Mouse (Mus musculus) limb, embryonic 11.5 days (tissue): ENCODE results near the gene Cntn1. TPM values are rescaled to one million over a fixed set of nuclear protein-coding genes. Genes with fewer than 3 reads are reported as not detected.

Experiments used
- ATAC-seq: fragments of 200-750 bp; cut with Nextera tagmentation; 2 replicates; pipeline ENCODE4 v1.8.0; 2017; ENCODE audit warnings: low read depth; ENCODE audit not compliant: insufficient number of reproducible peaks, low FRiP score, low TSS enrichment
- DNase-seq: peaks from one replicate; pipeline ENCODE4 v3.0.0-alpha.2; 2015; ENCODE audit warnings: low spot score
- H3K27ac ChIP-seq: fragments of 300-500 bp; sonication (generic); replicated peaks from 2 replicates; pipeline ENCODE4 v1.5.1; 2014; ENCODE audit warnings: low read depth, mild to moderate bottlenecking, low read length
- H3K27me3 ChIP-seq: fragments of 300-500 bp; sonication (generic); 2 replicates; pipeline ENCODE4 v1.6.1; 2014; ENCODE audit warnings: mild to moderate bottlenecking, low read length, mixed read lengths; ENCODE audit not compliant: control insufficient read depth, insufficient read depth
- H3K36me3 ChIP-seq: fragments of 300-500 bp; sonication (generic); 2 replicates; pipeline ENCODE4 v1.6.1; 2014; ENCODE audit warnings: mild to moderate bottlenecking, low read length, moderate library complexity, mixed read lengths; ENCODE audit not compliant: control insufficient read depth, insufficient read depth
- H3K4me1 ChIP-seq: fragments of 300-500 bp; sonication (generic); 2 replicates; pipeline ENCODE4 v1.6.1; 2014; ENCODE audit warnings: low read length, mixed read lengths; ENCODE audit not compliant: control insufficient read depth, insufficient read depth
- H3K4me2 ChIP-seq: fragments of 300-500 bp; sonication (generic); 2 replicates; pipeline ENCODE4 v1.6.1; 2014; ENCODE audit warnings: low read depth, mild to moderate bottlenecking, moderate library complexity; ENCODE audit not compliant: severe bottlenecking
- H3K4me3 ChIP-seq: fragments of 300-500 bp; sonication (generic); 2 replicates; pipeline ENCODE4 v1.5.1; 2014; ENCODE audit warnings: low read depth, low read length
- H3K9ac ChIP-seq: fragments of 300-500 bp; sonication (generic); 2 replicates; pipeline ENCODE4 v1.6.1; 2014; ENCODE audit warnings: mild to moderate bottlenecking, low read length
- H3K9me3 ChIP-seq: fragments of 300-500 bp; sonication (generic); 2 replicates; pipeline ENCODE4 v1.6.1; 2016; ENCODE audit warnings: low read length; ENCODE audit not compliant: control insufficient read depth
- WGBS: fragments of 180-500 bp; shearing (Covaris S2); extraction: QIAGEN DNeasy Blood & Tissue Kit; methylation state at CpG from one replicate; pipeline ENCODE4 v1.1.7; 2014; 5-methylcytosine and 5-hydroxymethylcytosine counted together
- polyA plus RNA-seq: library from polyadenylated mRNA; unstranded; fragments of >200 nt; fragmentation: Nextera tagmentation; extraction: Ambion mirVana; gene quantifications from 2 replicates; pipeline ENCODE4 v1.2.1, GENCODE M21; 2014

The Cntn1 gene
- 0.38 and 0.64 TPM in 2 replicates for polyA plus RNA-seq

DNA sequence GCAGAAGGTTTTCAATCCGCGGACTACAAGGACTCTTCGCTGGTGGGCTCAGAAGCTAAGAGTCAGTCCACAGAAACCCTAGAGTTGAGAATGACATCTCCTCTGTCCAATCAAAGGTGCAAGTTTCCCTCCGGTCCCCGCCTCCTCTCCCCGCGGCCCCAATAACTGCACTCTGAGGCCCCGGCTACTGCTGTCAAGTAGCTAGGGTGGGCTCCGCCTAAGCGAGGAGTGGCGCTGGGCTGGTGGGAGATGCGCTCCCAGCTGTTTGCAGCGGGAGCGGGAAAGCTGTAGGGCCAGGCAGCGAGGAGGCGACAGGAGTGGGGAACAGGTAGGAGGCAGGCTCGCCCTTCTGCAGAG, at the start of gene Cntn1:
TSS of gene Cntn1 (plus strand) at position 170 of the 357 bp plus-strand sequence.
- peak; percentile 87 for DNase-seq
- Histone ChIP-seq H3K27me3 (0 out of 2 replicates have a peak, but pooled peaks cover 3% of the 10 kb centered on the region), H3K9me3 (no peaks in the 10 kb centered on the region), H3K27ac (no peak within 1 kb of the TSS), H3K4me2 (peak within 1 kb of the TSS; percentile 86), H3K4me1 (no peaks in the 10 kb centered on the region), H3K36me3 (no peaks in the 10 kb centered on the region), H3K4me3 (peak within 1 kb of the TSS; percentile 42), H3K9ac (peak within 1 kb of the TSS; percentile 3; the same call in 1 of the 2 replicates)
- ATAC-seq: peak; percentile 97
- under 1% methylated on average over 17 of the region's 17 CpGs for WGBS

GRCm38 (mm10) chr15:92001431-92001830, 49.5 kb upstream of the Cntn1 start:
- no peaks in the 10 kb centered on the region for H3K9me3 ChIP-seq
- H3K4me1 ChIP-seq: no peaks in the 10 kb centered on the region
- ATAC-seq: no peak
- H3K9ac ChIP-seq: no peak overlapping the region
- DNase-seq: peak; percentile 19
- H3K36me3 ChIP-seq: no peaks in the 10 kb centered on the region
- H3K27me3 ChIP-seq: no peaks in the 10 kb centered on the region
- H3K4me2 ChIP-seq: no peak overlapping the region
- 91% methylated on average over 3 of the region's 3 CpGs for WGBS
- no peak overlapping the region for H3K4me3 ChIP-seq
- no peak overlapping the region for H3K27ac ChIP-seq

DNA sequence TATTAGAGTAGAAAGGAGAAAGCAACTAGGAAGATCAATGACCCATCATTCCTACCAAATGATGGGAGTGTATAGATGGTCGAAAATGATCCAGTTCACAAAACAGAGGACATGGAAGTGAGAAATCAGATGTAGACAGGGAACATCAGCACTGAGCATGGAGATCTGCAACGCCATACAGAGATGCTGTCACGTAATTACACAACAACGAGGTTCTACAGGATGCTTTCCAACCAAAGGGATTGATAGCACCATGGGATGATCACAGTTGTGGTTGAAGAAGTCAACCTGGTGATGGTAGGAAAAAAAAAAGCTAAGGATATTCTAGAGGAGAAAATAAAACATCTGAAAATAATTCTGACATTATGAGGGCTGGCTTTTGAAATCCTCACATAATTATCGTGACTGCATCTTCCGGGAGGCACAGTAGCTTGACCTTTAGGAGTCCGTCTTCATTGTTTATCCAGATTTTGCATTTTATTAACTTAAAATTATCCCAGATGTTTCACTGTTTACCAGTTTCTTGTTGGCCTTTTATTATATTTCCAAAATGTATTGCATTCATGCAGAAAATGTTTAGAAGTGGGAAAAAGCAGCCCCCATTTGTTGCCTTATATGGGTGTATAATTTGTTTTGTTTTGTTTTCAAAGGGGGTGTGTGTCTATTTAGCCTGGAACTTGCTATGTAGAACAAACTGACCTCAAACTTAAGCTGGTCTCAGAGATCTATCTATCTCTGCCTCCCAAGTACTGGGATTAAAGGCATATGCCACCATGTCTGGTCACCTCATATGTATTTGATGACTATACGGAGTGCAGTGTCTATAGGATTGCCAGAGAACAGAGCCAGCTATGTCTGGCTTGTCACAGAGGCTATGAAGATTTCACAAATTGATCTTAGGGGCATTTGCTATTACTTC, 38.5 kb upstream of the Cntn1 start:
- Histone ChIP-seq H3K36me3 (no peaks in the 10 kb centered on the region), H3K4me3 (no peak overlapping the region), H3K27ac (no peak overlapping the region), H3K9ac (no peak overlapping the region), H3K9me3 (no peaks in the 10 kb centered on the region), H3K4me1 (no peaks in the 10 kb centered on the region), H3K27me3 (no peaks in the 10 kb centered on the region), H3K4me2 (no peak overlapping the region)
- ATAC-seq (no peak), DNase-seq (no peak)
- 87% methylated on average over 8 of the region's 8 CpGs for WGBS

DNA sequence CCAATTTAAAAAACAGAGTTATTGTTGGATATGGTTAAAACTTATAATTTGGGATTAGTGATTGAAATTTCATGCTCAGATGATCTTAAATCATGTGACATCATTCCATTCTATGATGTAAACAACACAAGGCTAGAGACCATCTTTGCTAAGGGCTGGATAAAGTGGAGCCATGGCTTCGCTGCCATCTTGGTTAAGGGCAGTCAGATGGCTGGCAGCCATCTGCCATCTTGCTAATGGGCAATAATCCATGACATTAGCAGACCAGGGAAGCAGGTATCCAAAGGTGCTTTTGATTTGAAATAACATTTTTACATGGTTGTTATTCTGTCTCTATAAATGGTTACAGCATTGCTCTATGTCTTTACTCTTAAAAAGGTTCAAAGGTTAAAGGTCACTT, 16.9 kb upstream of the Cntn1 start:
- Histone ChIP-seq H3K36me3 (no peaks in the 10 kb centered on the region), H3K27me3 (no peaks in the 10 kb centered on the region), H3K4me2 (no peak overlapping the region), H3K9ac (no peak overlapping the region), H3K27ac (no peak overlapping the region), H3K4me1 (no peaks in the 10 kb centered on the region), H3K4me3 (no peak overlapping the region), H3K9me3 (no peaks in the 10 kb centered on the region)
- ATAC-seq (no peak), DNase-seq (no peak)
- WGBS: 97% methylated on average over 1 of the region's 1 CpGs

DNA sequence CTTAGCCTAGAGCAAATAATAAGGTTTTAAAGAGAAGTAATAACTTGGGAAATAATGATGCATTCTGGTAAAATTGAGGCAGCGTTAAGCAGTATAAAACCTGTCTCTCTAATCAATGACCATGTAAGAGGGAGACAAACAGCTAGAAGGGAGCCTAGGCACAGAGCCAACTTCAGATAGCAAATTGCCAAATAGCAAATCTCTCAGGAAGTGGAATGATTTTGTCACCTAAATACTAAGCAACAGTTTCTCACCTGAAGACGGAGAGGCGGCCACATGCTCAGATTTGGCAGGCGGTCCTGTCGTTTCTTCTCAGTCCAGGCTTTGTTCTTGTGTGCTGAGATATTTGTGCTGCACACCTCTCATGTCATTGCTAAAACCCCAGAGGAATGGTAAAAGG, 8.4 kb upstream of the Cntn1 start:
- Histone ChIP-seq H3K4me2 (no peak overlapping the region), H3K9me3 (no peaks in the 10 kb centered on the region), H3K27ac (no peak overlapping the region), H3K4me1 (no peaks in the 10 kb centered on the region), H3K4me3 (no peak overlapping the region), H3K27me3 (no peaks in the 10 kb centered on the region), H3K9ac (no peak overlapping the region), H3K36me3 (no peaks in the 10 kb centered on the region)
- no peak for ATAC-seq
- DNase-seq: no peak
- 87% methylated on average over 5 of the region's 5 CpGs for WGBS

- Histone ChIP-seq H3K4me1 (no peaks in the 10 kb centered on the region), H3K9ac (no peak overlapping the region), H3K36me3 (no peaks in the 10 kb centered on the region), H3K9me3 (no peaks in the 10 kb centered on the region), H3K4me2 (no peak overlapping the region), H3K4me3 (no peak overlapping the region), H3K27ac (no peak overlapping the region), H3K27me3 (no peaks in the 10 kb centered on the region)
- 74% methylated on average over 8 of the region's 8 CpGs for WGBS
- no peak for ATAC-seq
- DNase-seq: no peak
Measured at GRCm38 (mm10) chr15:92046042-92046441, 4.9 kb upstream of the Cntn1 start.

- 64% methylated on average over 4 of the region's 4 CpGs for WGBS
Measured at GRCm38 (mm10) chr15:92048031-92048430, 2.9 kb upstream of the Cntn1 start.

GRCm38 (mm10) chr15:92048531-92048930, 2.4 kb upstream of the Cntn1 start:
- Histone ChIP-seq H3K27ac (no peak overlapping the region), H3K4me3 (no peak overlapping the region), H3K9me3 (no peaks in the 10 kb centered on the region), H3K36me3 (no peaks in the 10 kb centered on the region), H3K4me2 (no peak overlapping the region), H3K9ac (no peak overlapping the region), H3K4me1 (no peaks in the 10 kb centered on the region), H3K27me3 (0 out of 2 replicates have a peak, but pooled peaks cover 3% of the 10 kb centered on the region)
- 86% methylated on average over 4 of the region's 4 CpGs for WGBS
- no peak for DNase-seq
- ATAC-seq: no peak

More at GRCm38 (mm10) chr15:92048031-92048430, 2.9 kb upstream of the Cntn1 start:
- H3K36me3 ChIP-seq: no peaks in the 10 kb centered on the region
- no peak overlapping the region for H3K27ac ChIP-seq
- H3K4me3 ChIP-seq: no peak overlapping the region
- no peak overlapping the region for H3K4me2 ChIP-seq
- 0 out of 2 replicates have a peak, but pooled peaks cover 3% of the 10 kb centered on the region for H3K27me3 ChIP-seq
- no peaks in the 10 kb centered on the region for H3K4me1 ChIP-seq
- no peak overlapping the region for H3K9ac ChIP-seq
- DNase-seq (no peak), ATAC-seq (no peak)
- H3K9me3 ChIP-seq: no peaks in the 10 kb centered on the region
